Mouse (Mus musculus): ENCODE measurements around the gene Rtn4.

GRCm38 (mm10) chr11:29725610-29726009, 32.9 kb downstream of the Rtn4 start:
- TF ChIP-seq CTCF (IDR thresholded peaks at IDR 0.05; ENCODE audit: low read depth) (no peak), EP300 (IDR thresholded peaks at IDR 0.05; ENCODE audit: low read depth) (no peak)
